Mouse (Mus musculus) left cerebral cortex, adult 18-20 months (tissue): ENCODE data around the gene Tent4b. TPM values are rescaled to one million over a fixed set of nuclear protein-coding genes. Genes with fewer than 3 reads are reported as not detected.
A peak's percentile ranks its signal among the peaks of the same experiment; 100 is the strongest.
"Not testable (repeated sequence)": the region's sequence is repeated elsewhere in the genome, so short reads cannot be mapped to it uniquely, and the experiment has no call there.

ENCODE experiments used
- DNase-seq, 2 experiments: peaks; one replicate each; pipeline ENCODE4 v3.0.0; 2021 to 2022; ENCODE audit warnings: low spot score in 2 of 2, mixed read lengths in 1 of 2
- long read RNA-seq, 2 experiments: library from polyadenylated mRNA; stranded (forward); transcript quantifications; one replicate each; pipeline ENCODE4 v2.0.0; 2021
- total RNA-seq, 2 experiments: library from RNA; stranded (reverse); gene quantifications; 2 replicates each; pipeline ENCODE4 v1.2.3; 2021

The Tent4b gene
- 10 to 100 TPM; 36.8 to 44.7 TPM for total RNA-seq
- long read RNA-seq, experiment 1, full-length matches to known transcripts, result 1 of 21 reads
- long read RNA-seq, experiment 1, partial matches to known transcripts, result 8 of 21 reads
- long read RNA-seq, experiment 1, other reads (novel, unspliced or antisense), result 12 of 21 reads
- long read RNA-seq, experiment 2, full-length matches to known transcripts, result 1 of 11 reads
- long read RNA-seq, experiment 2, partial matches to known transcripts, result 3 of 11 reads
- long read RNA-seq, experiment 2, other reads (novel, unspliced or antisense), result 7 of 11 reads

GRCm38 (mm10) chr8:88198945-88199571 lies at the start of gene Tent4b:
Tent4b (plus strand) TSS chr8:88199213.
- peak; percentile 89 to 95 for DNase-seq

GRCm38 (mm10) chr8:88150910-88151371 lies 48.1 kb upstream of the Tent4b start:
- peak; percentile 43 to 44 for DNase-seq

- peak; percentile 14 to 29 for DNase-seq
Observed at GRCm38 (mm10) chr8:88160237-88160995, 38.6 kb upstream of the Tent4b start.

- DNase-seq, result peak; percentile 46 to 73
Observed at GRCm38 (mm10) chr8:88161439-88161838, 37.6 kb upstream of the Tent4b start.

DNA sequence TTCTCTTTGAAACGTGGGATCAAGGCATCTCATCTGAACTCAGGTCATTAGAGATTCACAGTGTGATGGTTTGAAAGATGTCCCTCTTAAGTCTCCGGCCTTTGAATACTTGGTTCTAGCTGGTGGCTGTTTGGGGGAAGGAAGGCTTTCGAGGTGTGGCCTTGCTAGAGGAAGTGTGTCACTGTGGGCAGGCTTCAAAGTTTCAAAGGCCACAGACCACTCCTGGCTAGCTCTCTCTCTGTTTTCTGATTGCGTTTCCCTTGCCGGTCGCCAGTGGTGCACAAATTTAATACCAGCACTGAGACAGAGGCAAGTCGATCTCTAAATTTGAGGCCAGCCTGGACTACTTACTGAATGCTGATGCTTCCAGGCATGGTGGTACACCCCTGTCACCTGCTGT lies 23.7 kb upstream of the Tent4b start:
- DNase-seq, result no peak

DNA sequence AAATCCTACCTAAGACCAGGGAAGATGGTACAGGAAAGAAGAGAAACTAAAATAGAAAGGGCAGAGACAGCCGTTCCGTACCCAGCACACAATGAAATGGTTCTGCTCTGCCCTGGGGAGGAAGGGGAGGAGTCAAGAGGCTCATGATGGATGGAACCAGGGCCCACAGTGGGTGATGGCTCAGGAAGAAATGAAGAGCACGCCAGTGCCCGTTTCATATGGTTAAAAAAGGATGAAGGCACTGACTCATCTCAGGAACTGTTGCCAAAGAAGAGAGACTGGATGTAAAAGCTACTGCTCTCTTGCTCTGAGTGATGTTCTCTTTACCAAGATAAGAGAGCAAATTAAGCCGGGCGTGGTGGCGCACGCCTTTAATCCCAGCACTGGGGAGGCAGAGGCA lies 21.7 kb upstream of the Tent4b start:
- DNase-seq, result peak in 1 of 2 experiments; percentile 8

- no peak for DNase-seq
Observed at GRCm38 (mm10) chr8:88183121-88183520, 15.9 kb upstream of the Tent4b start.

DNA sequence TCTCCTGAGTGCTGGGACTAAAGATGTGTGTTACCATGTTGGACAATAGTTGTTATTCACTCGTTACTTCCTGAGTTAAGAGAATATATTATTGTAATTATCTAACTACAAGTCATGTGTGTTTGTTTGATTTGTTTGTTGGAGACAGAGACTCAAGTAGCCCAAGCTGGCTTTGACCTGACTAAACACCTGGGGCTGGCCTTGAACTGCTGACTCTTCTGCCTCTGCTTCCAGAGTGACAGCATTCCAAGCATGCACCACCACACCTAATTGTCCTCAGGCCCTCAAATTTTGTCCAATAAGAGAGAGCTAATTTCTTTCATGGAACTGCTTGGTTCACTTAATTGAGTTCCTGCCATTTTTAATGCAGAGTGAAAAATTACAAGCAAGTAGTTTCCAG lies 14.1 kb upstream of the Tent4b start:
- DNase-seq, result no peak

DNA sequence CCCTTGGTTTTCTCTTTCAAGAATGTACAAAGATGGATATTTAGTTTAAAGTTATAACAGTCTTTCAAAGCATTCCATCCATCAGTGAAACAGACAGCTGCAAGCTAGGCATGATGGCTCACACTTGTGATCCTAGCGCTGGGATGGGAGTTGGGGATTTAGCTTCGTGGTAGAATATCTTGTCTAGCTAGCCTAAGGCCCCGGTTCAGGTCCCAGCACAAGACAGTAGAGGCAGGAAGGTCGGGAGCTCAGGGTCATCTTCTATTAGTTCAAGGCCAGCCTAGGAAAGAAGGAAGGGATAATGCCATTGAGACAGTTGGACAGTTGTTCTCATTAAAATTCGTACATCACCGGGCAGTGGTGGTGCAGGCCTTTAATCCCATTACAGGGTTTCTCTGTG lies 13.3 kb upstream of the Tent4b start:
- no peak for DNase-seq

GRCm38 (mm10) chr8:88197328-88197727 lies 1.7 kb upstream of the Tent4b start:
- DNase-seq, result no peak

- DNase-seq, result peak in 1 of 2 experiments; percentile 10
Observed at GRCm38 (mm10) chr8:88198551-88198944, 465 bp upstream of the Tent4b start.

GRCm38 (mm10) chr8:88199700-88200601 lies 938 bp downstream of the Tent4b start:
- peak; percentile 34 to 38 for DNase-seq

GRCm38 (mm10) chr8:88200724-88201495 lies 1.9 kb downstream of the Tent4b start:
- DNase-seq, result no peak

DNA sequence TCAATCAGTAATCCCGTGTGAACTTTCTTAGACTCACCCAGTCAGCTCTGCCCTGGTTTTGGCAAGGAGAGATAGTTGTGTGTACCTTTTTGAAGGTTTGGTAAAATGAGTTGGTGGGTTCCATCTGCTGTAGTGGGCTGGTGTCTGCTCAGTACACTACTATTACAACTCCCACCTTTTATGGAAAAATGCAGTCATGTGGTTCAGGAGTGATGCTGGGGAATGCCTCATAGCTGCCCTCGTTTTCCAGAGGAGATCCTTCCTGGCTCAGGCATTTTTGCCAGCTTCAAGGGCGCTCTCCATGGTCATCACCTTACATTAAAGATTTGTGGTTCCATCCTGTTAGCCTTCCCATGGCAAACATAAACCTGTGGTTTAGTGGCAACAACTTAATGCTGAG lies 2.6 kb downstream of the Tent4b start:
- DNase-seq, result peak in 1 of 2 experiments; percentile 5

- DNase-seq, result no peak
Observed at GRCm38 (mm10) chr8:88206016-88206415, 7.0 kb downstream of the Tent4b start.

- no peak for DNase-seq
Observed at GRCm38 (mm10) chr8:88207121-88207821, 8.3 kb downstream of the Tent4b start.

GRCm38 (mm10) chr8:88209930-88210827 lies 11.2 kb downstream of the Tent4b start:
- DNase-seq, result not testable (repeated sequence)

DNA sequence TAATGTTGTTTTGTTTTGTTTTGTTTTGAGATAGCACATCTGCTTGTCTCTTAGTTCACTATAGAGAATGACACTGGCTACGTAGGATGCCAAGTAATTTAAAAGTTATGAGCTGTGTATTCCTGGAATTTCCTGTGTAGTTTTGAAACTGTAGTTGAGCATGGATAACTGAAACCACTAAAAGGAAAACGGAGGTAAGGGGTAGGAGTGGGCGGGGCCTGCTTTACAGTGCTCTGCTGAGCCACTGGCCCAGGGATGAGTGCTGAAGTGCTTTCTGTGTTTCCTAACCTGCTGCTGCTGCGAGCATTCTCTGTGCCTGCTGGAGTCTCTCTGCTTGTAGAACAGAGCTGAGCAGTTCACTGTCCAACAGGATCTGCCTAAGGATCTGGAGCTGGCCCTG lies 22.3 kb downstream of the Tent4b start:
- DNase-seq, result no peak
